Mouse (Mus musculus) stomach, postnatal 0 days (tissue): ENCODE data around the gene Csnk2a2.

Experiments used
- CTCF ChIP-seq: IDR thresholded peaks from 2 replicates; pipeline ENCODE4 v1.5.1; 2016; ENCODE audit warnings: antibody characterized with exemption, low read depth, mild to moderate bottlenecking, moderate library complexity
- EP300 ChIP-seq: optimal IDR thresholded peaks from 2 replicates; pipeline ENCODE3; 2016; ENCODE audit warnings: antibody characterized with exemption

GRCm38 (mm10) chr8:95487800-95488697 lies 1.8 kb downstream of the Csnk2a2 start:
- TF ChIP-seq CTCF: peak; percentile 22
- TF ChIP-seq EP300: no peak
